Mouse (Mus musculus) liver, embryonic 14.5 days (tissue): ENCODE data around the gene Rnf5.

Experiments
- CTCF ChIP-seq: IDR thresholded peaks from 2 replicates; pipeline ENCODE4 v1.5.1; 2016; ENCODE audit warnings: antibody characterized with exemption, low read depth, control low read depth
- EP300 ChIP-seq: IDR thresholded peaks from 2 replicates; pipeline ENCODE4 v1.6.1; 2016; ENCODE audit warnings: antibody characterized with exemption, low read depth

- TF ChIP-seq CTCF (no peak), EP300 (no peak)
Measured at GRCm38 (mm10) chr17:34649106-34649864, 45.8 kb upstream of the Rnf5 start.
